8 mouse cellular contexts compared by ENCODE assay signal in genomic region chr10:99262867-99263379, GRCm38 (mm10). TPM values are rescaled to one million over a fixed set of nuclear protein-coding genes. Genes with fewer than 3 reads are reported as not detected.
DNase-seq lines count a peak whose midpoint lies in the region; ATAC-seq and TF ChIP-seq lines count a peak whose summit lies in the region.

Dusp6 (plus strand) TSS chr10:99263231.

- peaks cover under 1% of the 10 kb centered on the region; the same call in 1 of the 2 replicates for H3K4me1 ChIP-seq in embryonic fibroblast, embryonic 13.5 days (ENCODE audit: control insufficient read depth, insufficient read depth, low read length)
- H3K4me1 ChIP-seq in heart, embryonic 11.5 days (ENCODE audit: control insufficient read depth, insufficient read depth, low read length) = peaks cover under 1% of the 10 kb centered on the region; the same call in 1 of the 2 replicates
- H3K4me1 ChIP-seq in kidney, embryonic 16.5 days (ENCODE audit: insufficient read depth, low read length) = peaks cover 44% of the 10 kb centered on the region
- peaks cover 7% of the 10 kb centered on the region for H3K4me1 ChIP-seq in liver, adult 2 months (ENCODE audit: control insufficient read depth, insufficient read depth, low read length)

- H3K4me3 ChIP-seq in embryonic fibroblast, embryonic 13.5 days (ENCODE audit: insufficient read depth, low read length) = peak within 1 kb of the TSS; percentile 84
- H3K4me3 ChIP-seq in heart, embryonic 11.5 days (ENCODE audit: low read depth, low read length) = peak within 1 kb of the TSS; percentile 90
- H3K4me3 ChIP-seq in kidney, embryonic 16.5 days (ENCODE audit: low read length) = peak within 1 kb of the TSS; percentile 90
- H3K4me3 ChIP-seq in liver, adult 2 months (ENCODE audit: insufficient read depth, low read depth, low read length) = peak within 1 kb of the TSS; percentile 83
- peak within 1 kb of the TSS; percentile 95 for H3K4me3 ChIP-seq in myocyte

- TF ChIP-seq POLR2A in embryonic fibroblast, embryonic 13.5 days (IDR thresholded peaks at IDR 0.05; ENCODE audit: low read depth, low read length) = peak; percentile 97
- TF ChIP-seq POLR2A in liver, adult 2 months (IDR thresholded peaks at IDR 0.05; ENCODE audit: extremely low read depth, insufficient read depth, low read length) = peak; percentile 95
- TF ChIP-seq POLR2A in myocyte (IDR thresholded peaks at IDR 0.05; ENCODE audit: insufficient read length, low read depth) = peak; percentile 85

- WGBS in heart, embryonic 11.5 days (ENCODE audit: insufficient replicate concordance) = under 1% methylated on average over 29 of the region's 29 CpGs
- 0% methylated on average over 29 of the region's 29 CpGs for WGBS in kidney, embryonic 16.5 days
- WGBS in liver, adult 2 months = under 1% methylated on average over 29 of the region's 29 CpGs

- H3K9me3 ChIP-seq in heart, embryonic 11.5 days (replicated peaks; ENCODE audit: control insufficient read depth, low read length) = no peaks in the 10 kb centered on the region
- H3K9me3 ChIP-seq in kidney, embryonic 16.5 days (ENCODE audit: low read length) = no peaks in the 10 kb centered on the region

- H3K27ac ChIP-seq in embryonic fibroblast, embryonic 13.5 days (ENCODE audit: insufficient read depth, low read length) = peak within 1 kb of the TSS; percentile 93
- H3K27ac ChIP-seq in heart, embryonic 11.5 days (ENCODE audit: low read depth, low read length) = peak within 1 kb of the TSS; percentile 99
- peak within 1 kb of the TSS; percentile 100 for H3K27ac ChIP-seq in kidney, embryonic 16.5 days (ENCODE audit: low read length)
- peak within 1 kb of the TSS; percentile 95 for H3K27ac ChIP-seq in liver, adult 2 months (replicated peaks; ENCODE audit: insufficient read depth, low read depth, low read length)

- no peaks in the 10 kb centered on the region for H3K27me3 ChIP-seq in heart, embryonic 11.5 days (ENCODE audit: control insufficient read depth, insufficient read depth, low read length)
- no peaks in the 10 kb centered on the region for H3K27me3 ChIP-seq in kidney, embryonic 16.5 days (ENCODE audit: insufficient read depth, low read length)
- no peaks in the 10 kb centered on the region for H3K27me3 ChIP-seq in liver, adult 2 months (ENCODE audit: control insufficient read depth, insufficient read depth, low read length)
- no peaks in the 10 kb centered on the region for H3K27me3 ChIP-seq in myocyte (ENCODE audit: control insufficient read depth, insufficient read depth, insufficient read length)
- no peaks in the 10 kb centered on the region for H3K27me3 ChIP-seq in splenic B cell, adult 2 months (ENCODE audit: control insufficient read depth, insufficient read depth, low read length, poor library complexity, severe bottlenecking)

- H3K79me2 ChIP-seq in liver, adult 2 months (ENCODE audit: control insufficient read depth, insufficient read depth, low read length) = peaks cover 14% of the 10 kb centered on the region
- H3K79me2 ChIP-seq in myocyte (ENCODE audit: control insufficient read depth, insufficient read depth) = peaks cover 51% of the 10 kb centered on the region

- peak within 1 kb of the TSS; percentile 96 for H3K4me2 ChIP-seq in heart, embryonic 11.5 days
- H3K4me2 ChIP-seq in kidney, embryonic 16.5 days (replicated peaks; ENCODE audit: low read depth, low read length) = peak within 1 kb of the TSS; percentile 85
- H3K4me2 ChIP-seq in myocyte (ENCODE audit: low read depth) = peak within 1 kb of the TSS; percentile 100

- H3ac ChIP-seq in myocyte (ENCODE audit: control insufficient read depth, insufficient read length) = peak within 1 kb of the TSS; percentile 72

- peak; percentile 92 for ATAC-seq in heart, embryonic 11.5 days (replicated peaks; ENCODE audit: insufficient number of reproducible peaks, low FRiP score, low TSS enrichment)
- ATAC-seq in kidney, embryonic 16.5 days (ENCODE audit: low FRiP score, low TSS enrichment) = peak; percentile 97

- peaks cover 3% of the 10 kb centered on the region for H3K36me3 ChIP-seq in heart, embryonic 11.5 days (ENCODE audit: control insufficient read depth, insufficient read depth, low read length)
- H3K36me3 ChIP-seq in kidney, embryonic 16.5 days (ENCODE audit: insufficient read depth, low read length) = peaks cover 14% of the 10 kb centered on the region
- peaks cover 10% of the 10 kb centered on the region for H3K36me3 ChIP-seq in liver, adult 2 months (ENCODE audit: control insufficient read depth, insufficient read depth, low read length)
- H3K36me3 ChIP-seq in myocyte (ENCODE audit: control insufficient read depth, insufficient read depth) = peaks cover 16% of the 10 kb centered on the region
- H3K36me3 ChIP-seq in splenic B cell, adult 2 months (ENCODE audit: control insufficient read depth, insufficient read depth, low read length, poor library complexity, severe bottlenecking) = no peaks in the 10 kb centered on the region

- peak; percentile 99 for DNase-seq in 416B (ENCODE audit: low read depth)
- DNase-seq in adrenal gland, postnatal 4 days (ENCODE audit: low spot score in 2 of 2) = peak; percentile 87 to 96
- peak; percentile 97 for DNase-seq in liver, adult 2 months (ENCODE audit: extremely low read depth, low read depth, low spot score)
- DNase-seq in splenic B cell, adult 2 months (ENCODE audit: low read depth, low spot score) = peak; percentile 92

- TF ChIP-seq CTCF in embryonic fibroblast, embryonic 13.5 days (IDR thresholded peaks at IDR 0.05; ENCODE audit: borderline replicate concordance, insufficient read depth, low read length) = no peak
- TF ChIP-seq CTCF in liver, adult 2 months (IDR thresholded peaks at IDR 0.05; ENCODE audit: low read depth, low read length) = no peak

- peak within 1 kb of the TSS; percentile 94 for H3K9ac ChIP-seq in heart, embryonic 11.5 days (ENCODE audit: low read depth, low read length)
- peak within 1 kb of the TSS; percentile 97 for H3K9ac ChIP-seq in kidney, embryonic 16.5 days (replicated peaks; ENCODE audit: low read length)
- peak within 1 kb of the TSS; percentile 87 for H3K9ac ChIP-seq in liver, adult 2 months (ENCODE audit: low read depth, low read length)

TF ChIP-seq in myocyte, 11 proteins besides CTCF, POLR2A, EP300 and RAD21:
- no peak for TF ChIP-seq MYOG (IDR thresholded peaks at IDR 0.05; ENCODE audit: control insufficient read depth in 1 of 3, insufficient read depth in 1 of 3, insufficient read length in 2 of 3, low read depth in 2 of 3)
- TF ChIP-seq E2F4 (IDR thresholded peaks at IDR 0.05; ENCODE audit: insufficient read depth) = no peak
- TF ChIP-seq MYOD1 (IDR thresholded peaks at IDR 0.05; ENCODE audit: control insufficient read depth in 1 of 3, insufficient read length in 2 of 3, low read depth in 2 of 3) = peak in 1 of 3 experiments; percentile 51
- TF ChIP-seq POLR2AphosphoS2 (IDR thresholded peaks at IDR 0.05; ENCODE audit: insufficient read length, low read depth) = peak; percentile 82
- TF ChIP-seq CEBPB (IDR thresholded peaks at IDR 0.05; ENCODE audit: insufficient read depth, poor library complexity, severe bottlenecking) = peak; percentile 79

RNA-seq across cellular contexts. Expression of gene Dusp6, which starts in this region (rescaled TPM):
- total RNA-seq in adrenal gland, postnatal 4 days (2021) = 100 to 1,000 TPM; 117 to 123 TPM
- polyA plus RNA-seq in embryonic fibroblast, embryonic 13.5 days (2011; ENCODE audit: insufficient read length, low read depth, missing spikeins) = 23.2 and 41.3 TPM in 2 replicates
- 45.5 and 59.9 TPM in 2 replicates for polyA plus RNA-seq in heart, embryonic 11.5 days (2014; fragmentation: Nextera tagmentation; extraction: Ambion mirVana)
- polyA plus RNA-seq in kidney, embryonic 16.5 days (2015; fragmentation: Nextera tagmentation; extraction: Ambion mirVana) = 87.9 and 95.9 TPM in 2 replicates
- 29.3 and 29.9 TPM in 2 replicates for total RNA-seq in liver, adult 2 months (2014; rRNA removed)
- polyA plus RNA-seq in liver, adult 2 months (2012; rRNA removed) = 45.5 and 48.4 TPM in 2 replicates
- polyA plus RNA-seq in myocyte (2012; fragmentation: generic; extraction: Trizol) = 21.6 TPM

Comparison
In these comparisons a context has a peak if more than half of its experiments do, and no peak if none do; other contexts are left out.
1. Peak in every context shown above with its lines: DNase-seq, ATAC-seq, H3K4me3 ChIP-seq and H3K27ac ChIP-seq.